Mouse (Mus musculus) liver, embryonic 14.5 days (tissue): ENCODE results near the gene Clca2. TPM values are rescaled to one million over a fixed set of nuclear protein-coding genes. Genes with fewer than 3 reads are reported as not detected.
"Not testable (repeated sequence)": the region's sequence is repeated elsewhere in the genome, so short reads cannot be mapped to it uniquely, and the experiment has no call there.

Experiments used
- ATAC-seq: fragments of 200-750 bp; cut with Nextera tagmentation; 2 replicates; pipeline ENCODE4 v1.8.0; 2017; ENCODE audit warnings: moderate number of reproducible peaks, mild to moderate bottlenecking, moderate library complexity; ENCODE audit not compliant: insufficient read depth
- DNase-seq, 3 experiments: peaks; one replicate each; pipeline ENCODE4 v3.0.0-alpha.2; 2012 to 2013; ENCODE audit warnings: low read depth in 3 of 3, low spot score in 3 of 3
- H3K27ac ChIP-seq: fragments of 300-500 bp; sonication (generic); 2 replicates; pipeline ENCODE4 v1.5.1; 2014; ENCODE audit warnings: moderate library complexity, mild to moderate bottlenecking, control low read depth, inconsistent platforms
- H3K27me3 ChIP-seq: fragments of 300-500 bp; sonication (generic); 2 replicates; pipeline ENCODE4 v1.6.1; 2014; ENCODE audit warnings: mild to moderate bottlenecking, low read length, moderate library complexity; ENCODE audit not compliant: control insufficient read depth, insufficient read depth
- H3K36me3 ChIP-seq: fragments of 300-500 bp; sonication (generic); replicated peaks from 2 replicates; pipeline ENCODE4 v1.6.1; 2014; ENCODE audit warnings: low read depth; ENCODE audit not compliant: control insufficient read depth, insufficient read depth
- H3K4me1 ChIP-seq, 2 experiments: fragments of 200-500 bp in 1 of 2; fragments of 300-500 bp in 1 of 2; sonication (generic) in 1 of 2; replicated peaks; 2 replicates each; pipeline ENCODE4 v1.6.1; 2012 to 2014; ENCODE audit warnings: antibody characterized with exemption in 1 of 2, inconsistent platforms in 1 of 2, low read length in 1 of 2; ENCODE audit not compliant: control insufficient read depth in 2 of 2, insufficient read depth in 2 of 2
- H3K4me2 ChIP-seq: fragments of 300-500 bp; sonication (generic); 2 replicates; pipeline ENCODE4 v1.6.1; 2014; ENCODE audit warnings: low read depth, mild to moderate bottlenecking, control low read depth, moderate library complexity
- H3K4me3 ChIP-seq, 2 experiments: fragments of 200-500 bp in 1 of 2; fragments of 300-500 bp in 1 of 2; sonication (generic) in 1 of 2; 2 replicates each; pipeline ENCODE4 v1.5.1; 2012 to 2014; ENCODE audit warnings: low read depth in 2 of 2, low read length in 2 of 2, mild to moderate bottlenecking in 2 of 2, control low read depth in 1 of 2, inconsistent platforms in 1 of 2, moderate library complexity in 1 of 2; ENCODE audit not compliant: insufficient read depth in 1 of 2
- H3K9ac ChIP-seq: fragments of 300-500 bp; sonication (generic); replicated peaks from 2 replicates; pipeline ENCODE4 v1.6.1; 2014; ENCODE audit warnings: mild to moderate bottlenecking, control low read depth, moderate library complexity
- H3K9me3 ChIP-seq: fragments of 300-500 bp; sonication (generic); 2 replicates; pipeline ENCODE4 v1.6.1; 2016; ENCODE audit warnings: low read length, mixed read lengths; ENCODE audit not compliant: control insufficient read depth
- CTCF ChIP-seq: IDR thresholded peaks from 2 replicates; pipeline ENCODE4 v1.5.1; 2016; ENCODE audit warnings: antibody characterized with exemption, low read depth, control low read depth
- EP300 ChIP-seq: IDR thresholded peaks from 2 replicates; pipeline ENCODE4 v1.6.1; 2016; ENCODE audit warnings: antibody characterized with exemption, low read depth
- WGBS: fragments of 180-500 bp; shearing (Covaris S2); extraction: QIAGEN DNeasy Blood & Tissue Kit; methylation state at CpG from one replicate; pipeline ENCODE4 v1.1.7; 2014; ENCODE audit not compliant: insufficient replicate concordance; 5-methylcytosine and 5-hydroxymethylcytosine counted together
- polyA plus RNA-seq, 2 experiments: library from polyadenylated mRNA; depleted of rRNA in 1 of 2; stranded (reverse) in 1 of 2; unstranded in 1 of 2; fragments of >200 nt; fragmentation: Nextera tagmentation in 1 of 2; extraction: Ambion mirVana in 1 of 2; gene quantifications; 2 replicates each; pipeline versions ENCODE4 v1.2.1 to v1.2.3; 2012 to 2014

The Clca2 gene
- polyA plus RNA-seq, 2 experiments: not detected

DNA sequence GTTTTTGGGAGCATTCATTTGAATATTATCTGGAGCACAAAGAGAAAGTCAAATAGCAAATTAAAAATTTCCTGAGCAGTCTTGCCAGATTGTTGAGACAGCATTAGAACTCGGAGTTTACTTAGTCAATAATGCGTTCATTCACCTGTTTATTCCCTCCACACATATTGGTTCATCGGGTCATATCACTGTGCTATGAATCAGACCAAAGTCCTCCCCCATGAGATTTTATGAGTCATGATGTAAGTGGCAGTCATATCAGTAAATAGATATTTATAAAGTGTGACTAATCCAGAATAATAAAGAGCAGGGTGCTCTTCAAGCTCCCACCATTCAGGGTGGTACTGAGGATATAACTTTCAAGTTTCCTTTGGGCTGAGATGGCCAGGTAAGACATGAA is 26.9 kb downstream of the Clca2 start:
- DNase-seq (no peak), ATAC-seq (no peak)
- TF ChIP-seq EP300 (no peak), CTCF (no peak)
- H3K27ac ChIP-seq: no peak overlapping the region
- no peak overlapping the region for H3K4me3 ChIP-seq
- no peaks in the 10 kb centered on the region for H3K9me3 ChIP-seq
- no peak overlapping the region for H3K9ac ChIP-seq
- no peaks in the 10 kb centered on the region for H3K4me1 ChIP-seq
- WGBS: 74% methylated on average over 3 of the region's 3 CpGs
- no peaks in the 10 kb centered on the region for H3K36me3 ChIP-seq
- H3K27me3 ChIP-seq: no peaks in the 10 kb centered on the region
- no peak overlapping the region for H3K4me2 ChIP-seq

- 51% methylated on average over 4 of the region's 4 CpGs for WGBS
These were observed 30.3 kb downstream of the Clca2 start for GRCm38 (mm10) chr3:145068964-145069363.

GRCm38 (mm10) chr3:145055138-145055537 is 44.1 kb downstream of the Clca2 start:
- H3K4me1 ChIP-seq, H3K27ac ChIP-seq, H3K9me3 ChIP-seq, H3K4me3 ChIP-seq, H3K9ac ChIP-seq, ATAC-seq, DNase-seq, H3K36me3 ChIP-seq, H3K4me2 ChIP-seq, H3K27me3 ChIP-seq: not testable (repeated sequence)
- WGBS: 71% methylated on average over 3 of the region's 3 CpGs

More at GRCm38 (mm10) chr3:145068964-145069363, 30.3 kb downstream of the Clca2 start:
- Histone ChIP-seq H3K27me3 (no peaks in the 10 kb centered on the region), H3K9me3 (no peaks in the 10 kb centered on the region), H3K4me2 (no peak overlapping the region), H3K4me1 (no peaks in the 10 kb centered on the region), H3K27ac (no peak overlapping the region), H3K9ac (no peak overlapping the region), H3K36me3 (no peaks in the 10 kb centered on the region), H3K4me3 (no peak overlapping the region)
- no peak for DNase-seq
- TF ChIP-seq EP300 (no peak), CTCF (no peak)
- no peak for ATAC-seq

DNA sequence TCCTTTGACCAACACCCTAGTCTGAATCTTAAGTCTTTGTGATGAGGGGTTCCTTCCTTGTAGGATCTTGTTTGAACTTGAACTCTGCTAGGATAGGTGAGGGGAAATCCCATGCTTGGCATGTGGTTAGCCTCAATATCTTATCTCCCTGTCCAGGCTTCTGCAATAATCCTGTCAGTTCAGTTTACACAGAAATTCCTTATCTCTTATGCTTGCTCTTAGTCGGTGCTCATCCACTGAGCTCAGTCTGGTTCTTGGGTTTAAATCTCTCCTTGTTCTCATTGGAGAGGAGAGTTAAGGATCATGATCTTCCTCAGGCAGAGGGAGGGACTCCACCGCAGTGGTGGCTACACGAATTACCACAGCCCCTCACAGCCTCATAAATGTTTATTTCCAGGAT is 49.4 kb downstream of the Clca2 start:
- peak; percentile 55 for ATAC-seq
- no peak overlapping the region for H3K27ac ChIP-seq

DNA sequence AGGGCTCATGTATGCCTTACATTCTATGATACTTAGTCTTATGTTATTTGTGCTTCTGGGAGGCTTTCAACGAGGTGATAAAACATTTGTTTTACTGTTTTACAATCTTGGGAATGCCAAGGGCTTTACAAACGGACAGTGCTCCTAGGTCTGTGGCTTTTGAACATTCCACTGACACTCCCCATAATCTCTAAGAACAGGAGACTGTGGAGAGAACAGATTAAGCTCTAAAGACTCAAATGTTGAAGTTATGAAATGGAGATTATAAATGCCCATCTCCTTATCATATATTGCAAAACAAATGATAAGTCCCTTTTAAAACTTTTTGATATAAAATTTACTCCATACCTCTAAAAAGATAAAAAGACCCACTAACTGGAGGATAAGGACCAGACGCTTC is 60.4 kb downstream of the Clca2 start:
- ATAC-seq (no peak), DNase-seq (no peak)
- Histone ChIP-seq H3K36me3 (no peaks in the 10 kb centered on the region), H3K4me2 (no peak overlapping the region), H3K9me3 (no peaks in the 10 kb centered on the region), H3K27me3 (no peaks in the 10 kb centered on the region), H3K27ac (no peak overlapping the region), H3K9ac (no peak overlapping the region), H3K4me3 (no peak overlapping the region), H3K4me1 (no peaks in the 10 kb centered on the region)
- TF ChIP-seq EP300: no peak
- TF ChIP-seq CTCF: no peak
- 31% methylated on average over 3 of the region's 3 CpGs for WGBS

More for the DNA sequence above, 49.4 kb downstream of the Clca2 start:
- Histone ChIP-seq H3K9me3 (no peaks in the 10 kb centered on the region), H3K4me3 (no peak overlapping the region), H3K9ac (no peak overlapping the region), H3K36me3 (no peaks in the 10 kb centered on the region), H3K4me1 (no peaks in the 10 kb centered on the region), H3K27me3 (no peaks in the 10 kb centered on the region), H3K4me2 (no peak overlapping the region)
- TF ChIP-seq CTCF (no peak), EP300 (no peak)
- WGBS: 2% methylated on average over 3 of the region's 3 CpGs
- peak in 1 of 3 experiments; percentile 6 for DNase-seq
